Mouse (Mus musculus) hindbrain, embryonic 11.5 days (tissue): ENCODE results near the gene Rab6b. TPM values are rescaled to one million over a fixed set of nuclear protein-coding genes. Genes with fewer than 3 reads are reported as not detected.

Experiments used
- ATAC-seq: fragments of 200-750 bp; cut with Nextera tagmentation; 2 replicates; pipeline ENCODE4 v1.8.0; 2017; ENCODE audit warnings: mild to moderate bottlenecking, moderate TSS enrichment, moderate library complexity; ENCODE audit not compliant: low FRiP score
- DNase-seq: peaks from one replicate; pipeline ENCODE4 v3.0.0-alpha.2; 2015; ENCODE audit warnings: low spot score
- H3K27ac ChIP-seq: fragments of 300-500 bp; sonication (generic); 2 replicates; pipeline ENCODE4 v1.5.1; 2014; ENCODE audit warnings: mild to moderate bottlenecking, low read depth, low read length
- H3K27me3 ChIP-seq: fragments of 300-500 bp; sonication (generic); 2 replicates; pipeline ENCODE4 v1.6.1; 2014; ENCODE audit warnings: mild to moderate bottlenecking, low read length, moderate library complexity, mixed read lengths; ENCODE audit not compliant: control insufficient read depth, insufficient read depth
- H3K36me3 ChIP-seq: fragments of 300-500 bp; sonication (generic); 2 replicates; pipeline ENCODE4 v1.6.1; 2014; ENCODE audit warnings: mild to moderate bottlenecking, low read length, moderate library complexity, mixed read lengths; ENCODE audit not compliant: control insufficient read depth, insufficient read depth
- H3K4me1 ChIP-seq: fragments of 300-500 bp; sonication (generic); replicated peaks from 2 replicates; pipeline ENCODE4 v1.6.1; 2014; ENCODE audit warnings: low read length, mixed read lengths; ENCODE audit not compliant: control insufficient read depth, insufficient read depth
- H3K4me2 ChIP-seq: fragments of 300-500 bp; sonication (generic); replicated peaks from 2 replicates; pipeline ENCODE4 v1.6.1; 2014; ENCODE audit warnings: mild to moderate bottlenecking, low read depth, low read length
- H3K4me3 ChIP-seq: fragments of 300-500 bp; sonication (generic); 2 replicates; pipeline ENCODE4 v1.5.1; 2014; ENCODE audit warnings: low read depth, low read length
- H3K9ac ChIP-seq: fragments of 300-500 bp; sonication (generic); 2 replicates; pipeline ENCODE4 v1.6.1; 2014; ENCODE audit warnings: low read depth, low read length
- H3K9me3 ChIP-seq: fragments of 300-500 bp; sonication (generic); 2 replicates; pipeline ENCODE4 v1.6.1; 2016; ENCODE audit warnings: low read length; ENCODE audit not compliant: control insufficient read depth
- whole genome bisulfite sequencing: fragments of 180-500 bp; shearing (Covaris S2); extraction: QIAGEN DNeasy Blood & Tissue Kit; methylation state at CpG from one replicate; pipeline ENCODE4 v1.1.7; 2014; 5-methylcytosine and 5-hydroxymethylcytosine counted together
- polyA plus RNA-seq: library from polyadenylated mRNA; unstranded; fragments of >200 nt; fragmentation: Nextera tagmentation; extraction: Ambion mirVana; gene quantifications from 2 replicates; pipeline ENCODE4 v1.2.1, GENCODE M21; 2014

Rab6b gene
- polyA plus RNA-seq, 1 experiment from 2014 or later, result 24.1 TPM

GRCm38 (mm10) chr9:103076836-103077531, 34.6 kb upstream of the Rab6b start:
- no peak overlapping the region for H3K9ac ChIP-seq
- DNase-seq (no peak), ATAC-seq (no peak)
- H3K27ac ChIP-seq, result no peak overlapping the region
- no peaks in the 10 kb centered on the region for H3K36me3 ChIP-seq
- no peaks in the 10 kb centered on the region for H3K27me3 ChIP-seq
- no peaks in the 10 kb centered on the region for H3K4me1 ChIP-seq
- H3K9me3 ChIP-seq, result no peaks in the 10 kb centered on the region
- no peak overlapping the region for H3K4me3 ChIP-seq
- H3K4me2 ChIP-seq, result no peak overlapping the region
- WGBS, result 83% methylated on average over 21 of the region's 21 CpGs

- Histone ChIP-seq H3K9ac (no peak overlapping the region), H3K36me3 (no peaks in the 10 kb centered on the region), H3K4me3 (no peak overlapping the region), H3K9me3 (no peaks in the 10 kb centered on the region), H3K27me3 (no peaks in the 10 kb centered on the region), H3K4me2 (no peak overlapping the region), H3K4me1 (no peaks in the 10 kb centered on the region), H3K27ac (no peak overlapping the region)
- no peak for ATAC-seq
- WGBS, result 96% methylated on average over 6 of the region's 6 CpGs
- DNase-seq, result no peak
Measured at GRCm38 (mm10) chr9:103078194-103078691, 33.3 kb upstream of the Rab6b start.

- no peaks in the 10 kb centered on the region for H3K4me1 ChIP-seq
- no peak overlapping the region for H3K27ac ChIP-seq
- no peaks in the 10 kb centered on the region for H3K36me3 ChIP-seq
- no peak overlapping the region for H3K4me2 ChIP-seq
- H3K4me3 ChIP-seq, result no peak overlapping the region
- DNase-seq (no peak), ATAC-seq (no peak)
- no peaks in the 10 kb centered on the region for H3K27me3 ChIP-seq
- H3K9me3 ChIP-seq, result no peaks in the 10 kb centered on the region
- no peak overlapping the region for H3K9ac ChIP-seq
- 92% methylated on average over 3 of the region's 3 CpGs for whole genome bisulfite sequencing
Measured at GRCm38 (mm10) chr9:103080211-103080610, 31.4 kb upstream of the Rab6b start.

GRCm38 (mm10) chr9:103082246-103082975, 29.2 kb upstream of the Rab6b start:
- H3K27ac ChIP-seq, result no peak overlapping the region
- H3K4me1 ChIP-seq, result no peaks in the 10 kb centered on the region
- no peak for ATAC-seq
- no peak overlapping the region for H3K4me3 ChIP-seq
- H3K9ac ChIP-seq, result no peak overlapping the region
- WGBS, result 79% methylated on average over 8 of the region's 8 CpGs
- no peak for DNase-seq
- no peaks in the 10 kb centered on the region for H3K27me3 ChIP-seq
- no peak overlapping the region for H3K4me2 ChIP-seq
- H3K9me3 ChIP-seq, result no peaks in the 10 kb centered on the region
- no peaks in the 10 kb centered on the region for H3K36me3 ChIP-seq

GRCm38 (mm10) chr9:103083405-103083804, 28.2 kb upstream of the Rab6b start:
- ATAC-seq (no peak), DNase-seq (no peak)
- no peak overlapping the region for H3K27ac ChIP-seq
- WGBS, result 68% methylated on average over 3 of the region's 3 CpGs
- no peaks in the 10 kb centered on the region for H3K9me3 ChIP-seq
- no peaks in the 10 kb centered on the region for H3K27me3 ChIP-seq
- H3K4me3 ChIP-seq, result no peak overlapping the region
- H3K36me3 ChIP-seq, result no peaks in the 10 kb centered on the region
- H3K9ac ChIP-seq, result no peak overlapping the region
- H3K4me1 ChIP-seq, result no peaks in the 10 kb centered on the region
- no peak overlapping the region for H3K4me2 ChIP-seq

- H3K4me1 ChIP-seq, result no peaks in the 10 kb centered on the region
- H3K36me3 ChIP-seq, result no peaks in the 10 kb centered on the region
- DNase-seq (no peak), ATAC-seq (no peak)
- no peak overlapping the region for H3K4me3 ChIP-seq
- H3K9ac ChIP-seq, result no peak overlapping the region
- no peaks in the 10 kb centered on the region for H3K9me3 ChIP-seq
- H3K4me2 ChIP-seq, result no peak overlapping the region
- WGBS, result 84% methylated on average over 6 of the region's 6 CpGs
- H3K27ac ChIP-seq, result no peak overlapping the region
- H3K27me3 ChIP-seq, result no peaks in the 10 kb centered on the region
Measured at GRCm38 (mm10) chr9:103086736-103087135, 24.9 kb upstream of the Rab6b start.

GRCm38 (mm10) chr9:103087301-103087700, 24.3 kb upstream of the Rab6b start:
- no peak for DNase-seq
- H3K36me3 ChIP-seq, result no peaks in the 10 kb centered on the region
- no peaks in the 10 kb centered on the region for H3K27me3 ChIP-seq
- no peaks in the 10 kb centered on the region for H3K4me1 ChIP-seq
- H3K4me2 ChIP-seq, result no peak overlapping the region
- WGBS, result 80% methylated on average over 8 of the region's 8 CpGs
- H3K27ac ChIP-seq, result no peak overlapping the region
- no peaks in the 10 kb centered on the region for H3K9me3 ChIP-seq
- no peak overlapping the region for H3K4me3 ChIP-seq
- no peak for ATAC-seq
- H3K9ac ChIP-seq, result no peak overlapping the region

GRCm38 (mm10) chr9:103088661-103089060, 22.9 kb upstream of the Rab6b start:
- WGBS, result 77% methylated on average over 2 of the region's 2 CpGs
- no peak overlapping the region for H3K27ac ChIP-seq
- ATAC-seq, result no peak
- no peak for DNase-seq
- H3K4me1 ChIP-seq, result no peaks in the 10 kb centered on the region
- H3K9me3 ChIP-seq, result no peaks in the 10 kb centered on the region
- H3K4me2 ChIP-seq, result no peak overlapping the region
- H3K36me3 ChIP-seq, result no peaks in the 10 kb centered on the region
- H3K4me3 ChIP-seq, result no peak overlapping the region
- H3K9ac ChIP-seq, result no peak overlapping the region
- H3K27me3 ChIP-seq, result no peaks in the 10 kb centered on the region
